Mouse (Mus musculus) adrenal gland, postnatal 4 days (tissue): ENCODE results near the gene Igf1r. TPM values are rescaled to one million over a fixed set of nuclear protein-coding genes. Genes with fewer than 3 reads are reported as not detected.
"Not testable (repeated sequence)": the region's sequence is repeated elsewhere in the genome, so short reads cannot be mapped to it uniquely, and the experiment has no call there.

Experiments used
- DNase-seq, 2 experiments: peaks; one replicate each; pipeline ENCODE4 v3.0.0; 2021 to 2022; ENCODE audit warnings: low spot score in 2 of 2, mixed read lengths in 2 of 2
- total RNA-seq, 2 experiments: library from RNA; stranded (reverse); gene quantifications; 2 replicates each; pipeline ENCODE4 v1.2.3; 2021

Igf1r gene
- total RNA-seq, 2 experiments from 2014 or later, result 71.9 to 75.8 TPM

DNA sequence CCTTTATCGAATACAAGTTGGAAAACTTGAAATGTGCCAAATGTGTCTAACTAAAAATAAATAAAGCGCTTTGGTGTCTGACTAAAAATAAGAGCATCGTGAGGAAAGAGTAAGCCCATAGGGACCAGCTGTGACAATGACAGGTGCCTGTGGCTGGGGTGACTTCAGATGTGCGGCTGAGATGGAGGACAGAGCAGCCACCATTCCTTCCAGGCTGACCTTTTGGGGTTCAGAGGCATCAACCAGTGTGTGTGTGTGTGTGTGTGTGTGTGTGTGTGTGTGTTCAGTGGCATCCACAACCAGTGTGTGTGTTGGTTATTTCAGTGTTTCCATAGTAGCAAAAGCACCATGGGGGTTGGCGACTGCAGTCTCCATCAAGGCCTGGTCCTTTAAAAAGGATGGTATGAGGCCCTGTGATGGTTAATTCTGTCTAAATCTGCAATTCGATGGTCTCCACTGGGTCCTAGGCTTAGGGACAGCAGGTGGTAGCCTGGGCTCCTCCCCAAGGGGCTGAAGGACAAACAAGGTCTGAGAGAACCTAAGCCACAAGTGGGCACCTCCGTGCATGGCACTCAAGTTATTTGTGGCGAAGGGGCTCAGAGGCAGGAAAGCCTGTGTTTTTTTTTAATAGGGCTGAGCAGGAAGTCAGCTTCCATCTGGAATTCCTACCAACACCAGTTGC, 310.9 kb downstream of the Igf1r start:
- DNase-seq, result no peak

GRCm38 (mm10) chr7:68264028-68264453, 311.4 kb downstream of the Igf1r start, which contains the start of gene Pgpep1l:
TSS of gene Pgpep1l (minus strand) at chr7:68264233.
- no peak for DNase-seq

GRCm38 (mm10) chr7:68264531-68264930, 311.9 kb downstream of the Igf1r start:
- no peak for DNase-seq

DNA sequence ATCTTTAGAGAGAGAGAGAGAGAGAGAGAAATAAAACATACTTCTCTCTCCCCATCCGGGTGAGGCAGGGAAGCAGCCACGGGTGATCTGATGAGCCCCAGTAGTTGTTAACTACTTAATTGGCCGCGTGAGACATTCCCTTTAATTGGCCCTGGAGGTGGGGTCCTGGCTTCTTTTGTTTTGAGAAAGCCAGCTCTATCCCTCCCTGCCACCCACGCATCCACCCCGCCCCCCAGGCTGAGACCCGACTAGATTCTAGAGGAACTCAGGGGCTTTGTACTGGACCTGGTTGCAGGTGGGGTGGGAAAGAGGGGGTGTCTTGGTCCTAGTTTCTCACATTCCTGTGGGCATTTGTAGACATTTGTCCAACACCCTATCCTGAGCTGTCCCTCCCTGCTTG, 312.8 kb downstream of the Igf1r start:
- DNase-seq, result no peak

GRCm38 (mm10) chr7:68266691-68267090, 314.1 kb downstream of the Igf1r start:
- DNase-seq, result no peak

DNA sequence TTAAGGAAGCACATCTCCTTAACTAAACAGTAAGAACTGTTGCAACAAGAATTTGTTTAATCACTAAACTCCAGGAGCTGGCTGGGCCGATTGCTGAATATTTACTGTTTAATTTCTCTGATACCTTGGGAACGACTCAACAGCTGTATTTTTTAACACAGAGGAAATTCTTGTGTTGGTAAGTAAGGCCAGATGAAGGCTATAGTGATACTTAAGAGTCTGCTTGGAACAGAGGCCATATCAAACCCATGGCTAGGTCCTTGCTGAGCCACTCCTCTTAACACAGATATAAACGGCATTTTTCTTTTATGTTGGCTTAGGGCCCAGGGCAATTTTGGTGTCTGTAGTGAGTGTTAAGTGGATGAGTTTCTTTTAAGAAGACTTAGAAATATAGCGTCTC, 317.9 kb downstream of the Igf1r start:
- DNase-seq, result no peak

DNA sequence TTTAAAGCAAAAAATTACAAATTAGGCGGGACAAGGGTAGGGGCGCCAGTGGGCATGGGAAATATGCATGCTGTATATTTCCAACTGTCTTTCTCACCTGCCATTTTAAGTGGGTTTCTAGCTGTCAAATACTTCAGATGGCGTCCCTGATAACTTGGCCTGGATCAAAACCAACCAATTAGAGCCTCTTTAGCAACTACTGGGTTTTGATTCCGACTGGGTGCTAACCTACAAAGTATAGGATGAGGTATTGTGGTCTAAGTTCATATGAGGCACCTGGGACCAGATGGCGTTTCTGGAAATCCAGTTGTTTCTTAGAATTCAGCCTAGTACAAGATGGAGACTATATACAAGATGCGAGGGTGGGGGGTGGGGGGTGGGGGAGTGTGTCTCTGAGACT, 319.2 kb downstream of the Igf1r start:
- no peak for DNase-seq

DNA sequence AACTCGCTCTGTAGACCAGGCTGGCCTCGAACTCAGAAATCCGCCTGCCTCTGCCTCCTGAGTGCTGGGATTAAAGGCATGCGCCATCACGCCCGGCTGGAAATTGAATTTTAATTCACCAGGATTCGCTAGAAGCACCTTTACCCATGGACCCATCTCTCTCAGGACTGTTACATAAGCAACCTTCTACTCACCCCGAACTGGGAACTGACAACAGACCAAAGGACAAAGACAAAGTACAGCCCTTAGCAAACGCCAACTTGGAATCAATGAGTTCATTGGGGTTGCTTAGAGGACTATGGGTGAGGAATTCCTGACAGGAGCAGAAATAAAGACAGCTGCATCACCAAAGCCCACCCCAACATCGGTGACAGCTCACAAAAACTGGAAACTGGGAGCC, 320.0 kb downstream of the Igf1r start:
- no peak for DNase-seq

DNA sequence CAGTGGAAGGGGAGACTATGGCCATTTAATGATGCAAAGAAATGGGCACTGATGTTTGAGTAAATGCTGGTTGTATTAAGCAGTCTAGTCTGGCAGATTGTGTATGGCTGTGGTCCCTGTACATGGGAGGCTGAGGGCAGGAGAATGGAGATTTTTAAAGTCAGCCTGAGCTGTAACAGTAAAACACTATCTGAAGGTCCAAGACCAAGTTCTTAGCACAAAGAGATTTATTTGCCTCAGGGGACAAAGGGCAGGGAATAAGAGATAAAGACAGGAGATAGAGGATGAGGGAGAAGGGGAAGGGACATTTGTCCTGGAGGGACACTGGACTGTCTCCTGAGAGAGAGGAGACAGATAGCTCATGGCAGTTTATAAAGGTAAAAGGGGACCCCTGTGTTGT, 320.9 kb downstream of the Igf1r start, which contains the start of gene Fam169b:
TSS of gene Fam169b (plus strand) at position 325 of the 400 bp plus-strand sequence.
- no peak for DNase-seq

DNA sequence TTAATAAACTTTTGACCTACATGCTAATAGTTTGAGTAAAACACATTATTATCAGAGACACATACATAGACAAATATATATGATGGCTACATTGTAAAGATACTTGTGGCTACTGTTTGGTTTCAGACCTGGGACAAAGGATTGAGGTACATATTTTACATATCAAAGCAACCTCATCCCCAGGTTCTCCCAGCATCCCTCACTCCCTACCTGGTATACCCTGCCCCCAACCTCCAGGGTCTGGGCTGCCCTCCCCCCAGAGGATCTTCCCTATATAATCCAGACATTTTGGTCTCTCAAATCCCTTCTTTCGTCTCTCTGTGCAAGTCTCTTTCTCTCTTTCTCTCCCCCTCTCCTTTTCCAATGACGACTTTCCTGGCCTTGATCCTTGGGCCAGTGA, 321.6 kb downstream of the Igf1r start:
- no peak for DNase-seq

GRCm38 (mm10) chr7:68274951-68275350, 322.3 kb downstream of the Igf1r start:
- no peak for DNase-seq

GRCm38 (mm10) chr7:68275445-68275837, 322.8 kb downstream of the Igf1r start:
- not testable (repeated sequence) for DNase-seq

GRCm38 (mm10) chr7:68275838-68276731, 323.5 kb downstream of the Igf1r start:
- no peak for DNase-seq

- DNase-seq, result no peak
Observed at GRCm38 (mm10) chr7:68277054-68277896, 324.6 kb downstream of the Igf1r start.

DNA sequence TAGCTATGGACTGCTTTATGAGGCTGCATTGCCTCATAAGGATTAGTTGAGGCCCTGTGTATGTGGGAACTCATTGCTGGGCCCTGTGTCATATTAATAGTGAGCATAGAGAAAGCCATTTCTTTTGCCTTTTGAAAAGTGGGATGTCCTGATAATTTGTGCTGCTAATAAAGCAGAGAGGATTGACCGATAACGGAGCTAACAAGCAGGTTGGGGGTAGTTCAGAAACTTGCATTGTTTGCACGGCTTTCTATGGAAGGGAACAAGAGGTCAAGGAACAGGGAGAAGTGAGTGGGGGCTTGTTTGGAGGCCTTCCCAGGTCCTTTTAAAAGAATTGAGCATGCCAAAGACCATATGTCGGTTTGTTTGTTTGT, 325.3 kb downstream of the Igf1r start:
- no peak for DNase-seq

GRCm38 (mm10) chr7:68278385-68278784, 325.8 kb downstream of the Igf1r start:
- no peak for DNase-seq

DNA sequence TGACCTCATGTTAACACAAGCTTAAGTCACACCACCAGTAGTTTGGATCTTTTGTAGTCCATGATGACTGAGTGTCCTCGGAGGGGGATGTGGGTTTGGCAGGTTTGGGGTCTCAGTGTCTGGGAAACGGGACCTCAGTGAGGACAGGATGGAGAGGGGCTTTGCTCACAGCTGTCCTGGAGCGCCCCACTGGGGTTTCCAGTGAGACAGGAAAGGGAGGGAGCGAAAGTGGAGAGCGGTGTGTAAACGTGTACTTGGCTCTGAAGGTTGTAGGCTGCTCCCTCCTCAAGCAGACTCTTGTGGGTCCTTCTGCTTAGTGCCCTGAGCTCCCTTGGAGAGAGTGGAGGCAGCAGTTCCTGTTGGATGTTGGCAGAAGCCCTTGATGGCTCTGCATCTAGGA, 326.3 kb downstream of the Igf1r start:
- no peak for DNase-seq

GRCm38 (mm10) chr7:68279481-68279880, 326.9 kb downstream of the Igf1r start:
- DNase-seq, result no peak

DNA sequence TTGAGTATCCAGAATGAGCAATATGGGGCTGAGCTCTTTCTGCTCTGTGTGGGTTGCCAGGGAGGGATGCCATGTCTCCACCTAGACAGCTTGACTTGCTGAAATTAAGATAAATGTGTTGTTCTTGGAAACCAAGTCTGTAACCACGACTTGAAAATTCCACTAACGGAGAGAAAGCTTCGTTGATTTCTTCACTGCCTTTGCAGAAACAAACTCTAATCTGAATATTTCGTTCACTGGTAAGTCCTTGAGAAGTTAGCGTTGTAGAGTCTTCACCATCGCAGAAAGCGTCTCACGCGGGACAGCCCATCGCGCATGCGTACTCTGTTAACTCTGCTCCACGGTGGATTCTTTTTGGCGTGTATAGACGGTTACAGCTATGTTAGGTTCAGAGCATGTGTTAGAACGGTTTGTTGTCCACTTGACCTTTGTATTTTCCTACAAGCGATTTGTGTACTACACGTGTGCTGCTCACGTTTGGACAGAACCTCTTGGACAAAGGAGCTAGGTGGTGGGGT, 327.8 kb downstream of the Igf1r start:
- no peak for DNase-seq

- DNase-seq, result no peak
Observed at GRCm38 (mm10) chr7:68281341-68281740, 328.7 kb downstream of the Igf1r start.
